Mouse (Mus musculus): ENCODE results near the gene Txndc5.

Gene Txndc5

GRCm38 (mm10) chr13:38529576-38529975, 952 bp upstream of the Txndc5 start:
- ChIA-PET CTCF (no interaction called here), POLR2A (interaction anchor here in 2 of 4 experiments (1.2 to 3.6 kb wide), 4 partner anchors 16 to 545 kb away, joined by 3 to 24 read pairs (median 4); no protein-coding TSS in a partner anchor)

GRCm38 (mm10) chr13:38527797-38528650, 600 bp downstream of the Txndc5 start:
- CTCF ChIA-PET, result interaction anchor here in 3 of 4 experiments (0.5 to 1.2 kb wide), 3 partner anchors 15 to 21 kb away, joined by 3 read pairs; no protein-coding TSS in a partner anchor
- POLR2A ChIA-PET, result interaction anchor here in 3 of 4 experiments (0.7 to 3.6 kb wide), 23 partner anchors 10 to 305 kb away, joined by 3 to 24 read pairs (median 4); partner anchors contain the start of gene Eef1e1 (in 1 of the 3)

DNA sequence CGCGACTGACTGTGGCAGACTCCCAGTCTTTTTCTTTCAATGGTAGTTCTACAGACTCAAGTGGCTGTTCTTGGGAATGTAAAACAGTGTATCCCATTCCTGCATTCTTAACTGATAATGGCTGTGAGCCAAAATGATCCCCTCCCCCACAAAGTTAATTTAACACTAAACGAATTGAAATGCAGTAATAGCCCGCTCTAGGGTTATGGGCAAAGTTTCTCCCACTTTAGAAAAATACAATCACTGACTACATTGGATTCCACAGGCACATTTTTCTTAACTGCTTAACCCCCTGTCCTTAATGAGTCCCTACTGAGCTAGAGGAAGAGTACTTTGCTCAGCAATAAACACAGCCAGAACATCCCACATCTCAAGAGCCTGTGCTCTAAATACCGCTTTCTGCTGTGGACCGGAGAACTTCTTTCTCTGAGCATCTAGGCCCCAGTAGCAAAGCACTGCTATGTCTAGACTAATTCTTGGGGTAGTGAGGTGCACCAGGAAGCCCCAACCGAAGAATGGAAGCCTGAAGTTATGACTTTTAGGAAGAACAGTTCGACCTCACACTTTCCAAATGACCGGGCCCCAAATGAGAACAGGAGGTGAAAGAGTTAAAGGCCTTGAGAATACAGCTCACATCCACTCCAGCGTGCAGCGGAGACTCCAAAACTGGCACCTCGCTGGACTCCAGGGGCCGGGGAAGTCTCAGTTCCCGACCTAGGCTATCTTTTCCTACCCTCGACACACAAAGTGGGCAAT, 1.4 kb downstream of the Txndc5 start:
- ChIA-PET CTCF (interaction anchor here in 2 of 4 experiments (0.5 to 1.2 kb wide), 2 partner anchors 19 to 22 kb away, joined by 3 read pairs; no protein-coding TSS in a partner anchor), POLR2A (interaction anchor here in 3 of 4 experiments (0.7 to 3.6 kb wide), 20 partner anchors 9 to 306 kb away, joined by 3 to 24 read pairs (median 4); partner anchors contain the start of gene Eef1e1 (in 1 of the 3))

DNA sequence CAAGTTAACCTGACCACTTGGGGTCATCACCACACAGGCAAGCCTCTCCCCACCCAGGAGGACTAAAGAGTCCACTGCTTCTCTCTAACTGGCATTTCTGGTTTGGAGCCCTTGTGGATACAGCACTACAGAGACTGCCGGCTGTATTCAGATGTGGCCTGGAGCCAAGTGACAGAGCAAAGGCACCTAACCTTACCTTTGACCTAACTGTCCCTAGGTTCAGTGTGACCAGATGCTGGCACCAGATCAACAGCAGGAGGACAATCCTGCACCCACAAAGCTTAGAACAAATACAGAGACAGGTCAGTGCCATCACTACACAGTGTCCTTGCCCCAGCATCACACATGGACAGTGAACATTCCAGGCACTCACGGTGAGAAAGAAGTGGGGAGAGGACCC, 2.5 kb downstream of the Txndc5 start:
- ChIA-PET POLR2A (interaction anchor here in 1 of 4 experiments (1.7 to 3.9 kb wide), 2 partner anchors 9 to 12 kb away, joined by 6 to 21 read pairs; no protein-coding TSS in a partner anchor), CTCF (no interaction called here)

GRCm38 (mm10) chr13:38525261-38525660, 3.4 kb downstream of the Txndc5 start:
- ChIA-PET POLR2A (interaction anchor here in 3 of 4 experiments (0.6 to 3.9 kb wide), 5 partner anchors 8 to 280 kb away, joined by 3 to 21 read pairs (median 7); no protein-coding TSS in a partner anchor), CTCF (no interaction called here)

- POLR2A ChIA-PET, result interaction anchor here in 3 of 4 experiments (0.7 to 3.9 kb wide), 4 partner anchors 9 to 23 kb away, joined by 3 to 21 read pairs (median 4); no protein-coding TSS in a partner anchor
- CTCF ChIA-PET, result no interaction called here
Measured at GRCm38 (mm10) chr13:38523231-38523630, 5.4 kb downstream of the Txndc5 start.

DNA sequence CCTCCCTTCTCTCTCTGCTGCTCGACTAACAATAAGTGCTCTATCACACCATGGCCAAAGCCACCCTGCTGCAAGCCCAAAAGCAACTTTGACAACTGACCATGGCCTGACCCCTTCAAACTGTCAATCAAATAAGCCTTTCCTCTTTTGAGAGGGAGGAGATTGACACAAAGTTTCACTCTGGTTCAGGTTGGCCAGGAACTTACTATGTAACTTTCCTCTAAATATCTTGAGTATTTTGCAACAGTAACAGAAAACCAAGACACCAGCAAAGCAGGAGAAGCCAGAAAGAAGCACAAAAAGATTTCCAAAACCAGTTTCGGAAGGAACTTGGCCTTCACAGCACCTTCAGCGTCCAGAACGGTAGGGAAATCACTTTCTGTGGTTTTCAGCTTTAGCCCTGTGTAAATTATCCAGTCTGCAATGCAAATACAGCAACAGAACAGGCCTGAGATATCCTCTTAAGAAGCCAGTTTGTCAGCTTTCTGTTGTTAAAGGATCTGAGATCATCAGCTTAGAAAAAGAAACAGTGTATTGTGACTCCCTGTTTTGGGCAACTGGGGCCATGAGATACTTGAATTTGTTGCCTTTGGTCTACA, 6.5 kb downstream of the Txndc5 start:
- ChIA-PET CTCF (no interaction called here), POLR2A (interaction anchor here in 2 of 4 experiments (2.0 to 3.9 kb wide), 2 partner anchors 8 to 9 kb away, joined by 6 to 21 read pairs; no protein-coding TSS in a partner anchor)

GRCm38 (mm10) chr13:38520299-38520698, 8.3 kb downstream of the Txndc5 start:
- CTCF ChIA-PET, result no interaction called here
- POLR2A ChIA-PET, result interaction anchor here in 1 of 4 experiments (0.6 kb wide), 1 partner anchor 9 kb away, joined by 3 read pairs; no protein-coding TSS in a partner anchor

DNA sequence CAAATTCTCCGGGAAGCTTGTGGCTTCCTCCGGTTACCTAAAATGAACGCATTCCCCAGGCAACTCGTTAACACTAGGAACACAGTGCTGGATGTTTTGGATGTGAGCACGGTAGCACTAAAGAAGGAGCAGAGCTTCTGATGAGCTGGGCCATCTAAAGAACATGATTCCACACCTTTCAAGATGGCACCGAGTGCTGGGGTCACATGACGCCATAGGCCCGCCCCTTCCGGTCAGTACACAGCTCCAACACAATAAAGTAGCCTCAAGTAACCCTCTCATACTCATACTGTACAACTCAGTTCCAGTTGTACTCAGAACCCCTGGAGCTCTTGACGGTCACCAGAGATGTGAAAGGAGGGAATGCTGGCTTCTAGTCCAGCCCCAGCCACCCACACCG, 12.0 kb downstream of the Txndc5 start:
- CTCF ChIA-PET, result interaction anchor here in 1 of 4 experiments (0.6 kb wide), 1 partner anchor 9 kb away, joined by 5 read pairs; no protein-coding TSS in a partner anchor
- POLR2A ChIA-PET, result interaction anchor here in 3 of 4 experiments (0.7 to 2.9 kb wide), 8 partner anchors 10 to 792 kb away, joined by 3 to 17 read pairs (median 6); partner anchors contain the start of gene Txndc5 (in 3 of the 3)

DNA sequence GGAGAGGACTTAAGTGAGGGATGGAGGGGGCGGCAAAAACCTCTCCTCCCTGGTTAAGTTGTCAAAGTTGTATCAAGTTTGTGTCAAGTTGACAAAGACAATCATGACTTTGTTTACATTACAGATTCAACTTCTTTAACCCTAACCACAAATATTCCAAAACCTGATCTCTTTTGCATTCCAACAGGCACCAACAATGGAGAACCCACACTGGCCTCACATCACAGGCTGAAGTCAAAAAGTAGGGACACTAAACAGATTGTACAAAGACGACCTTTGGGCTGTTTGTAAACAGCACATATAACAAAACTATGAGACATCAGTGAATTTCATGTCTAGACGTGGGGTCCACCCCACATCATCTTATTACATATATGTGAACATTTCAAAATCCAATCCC, 12.8 kb downstream of the Txndc5 start:
- POLR2A ChIA-PET, result interaction anchor here in 3 of 4 experiments (0.7 to 4.2 kb wide), 7 partner anchors 9 to 28 kb away, joined by 3 to 24 read pairs (median 8); partner anchors contain the start of gene Txndc5 (in 3 of the 3)
- CTCF ChIA-PET, result no interaction called here

GRCm38 (mm10) chr13:38515431-38515830, 13.2 kb downstream of the Txndc5 start:
- ChIA-PET CTCF (no interaction called here), POLR2A (interaction anchor here in 3 of 4 experiments (0.7 to 4.2 kb wide), 8 partner anchors 9 to 27 kb away, joined by 3 to 24 read pairs (median 8); partner anchors contain the start of gene Txndc5 (in 2 of the 3))

- ChIA-PET POLR2A (interaction anchor here in 3 of 4 experiments (1.1 to 4.2 kb wide), 8 partner anchors 10 to 145 kb away, joined by 3 to 24 read pairs (median 8); partner anchors contain the start of genes Txndc5 (in 2 of the 3) and Eef1e1 (in 1 of the 3)), CTCF (interaction anchor here in 2 of 4 experiments (0.5 to 1.7 kb wide), 3 partner anchors 10 to 34 kb away, joined by 3 to 4 read pairs (median 3); partner anchors contain the start of gene Txndc5 (in 1 of the 2))
Measured at GRCm38 (mm10) chr13:38513921-38514320, 14.7 kb downstream of the Txndc5 start.

DNA sequence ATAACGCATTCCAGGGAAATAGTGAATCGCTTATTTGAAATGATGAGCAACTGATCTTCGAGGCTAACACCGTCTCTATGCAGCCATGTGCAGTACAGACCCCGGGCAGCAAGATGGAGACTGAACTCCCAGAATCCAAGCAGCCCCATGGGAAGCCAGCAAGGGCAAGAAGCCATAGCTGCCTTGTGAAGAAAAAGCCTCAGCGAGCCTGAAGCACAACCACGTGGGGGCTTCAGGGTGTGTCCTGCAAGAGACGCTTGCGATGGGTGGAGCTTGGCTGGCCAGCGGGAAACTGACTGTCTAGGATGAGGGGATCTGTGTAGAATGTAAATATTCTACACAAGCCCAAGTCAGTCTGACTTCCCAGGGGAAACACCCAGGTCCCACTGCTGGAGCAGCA, 16.6 kb downstream of the Txndc5 start:
- CTCF ChIA-PET, result interaction anchor here in 1 of 4 experiments (1.7 kb wide), 1 partner anchor 9 kb away, joined by 3 read pairs; no protein-coding TSS in a partner anchor
- POLR2A ChIA-PET, result interaction anchor here in 2 of 4 experiments (0.9 to 4.2 kb wide), 7 partner anchors 9 to 110 kb away, joined by 3 to 24 read pairs (median 4); partner anchors contain the start of gene Txndc5 (in 1 of the 2)

DNA sequence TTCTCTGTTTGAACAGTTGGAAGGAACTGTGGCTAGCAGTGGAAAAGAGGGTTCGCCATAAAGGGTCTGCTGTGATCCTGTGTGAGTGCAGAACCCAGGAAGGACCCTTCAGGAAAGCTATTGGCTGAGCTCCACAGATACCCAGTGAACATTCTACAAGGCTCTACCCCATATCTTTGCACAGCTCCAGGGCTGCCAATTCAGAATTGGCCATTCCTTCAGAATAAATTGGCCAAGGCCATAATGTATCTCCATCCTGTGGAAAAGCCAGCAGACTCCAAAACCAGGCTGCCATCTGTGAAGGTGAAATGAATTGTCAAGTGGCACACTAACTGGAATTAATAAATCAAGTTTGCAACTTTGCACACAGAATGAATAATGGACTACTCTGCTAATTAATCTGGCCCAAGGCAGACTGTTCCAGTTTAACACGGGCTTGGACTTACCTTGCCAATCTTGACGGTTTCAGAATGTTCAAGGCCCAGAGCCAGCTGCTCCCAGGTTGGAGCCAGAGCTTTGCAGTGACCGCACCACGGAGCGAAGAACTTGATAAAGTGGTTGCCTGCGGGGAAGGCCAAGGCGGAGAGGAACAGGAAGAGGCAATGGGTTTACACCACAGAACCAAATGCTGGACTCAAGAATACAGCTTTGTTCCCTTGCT, 18.8 kb downstream of the Txndc5 start:
- ChIA-PET CTCF (no interaction called here), POLR2A (no interaction called here)

DNA sequence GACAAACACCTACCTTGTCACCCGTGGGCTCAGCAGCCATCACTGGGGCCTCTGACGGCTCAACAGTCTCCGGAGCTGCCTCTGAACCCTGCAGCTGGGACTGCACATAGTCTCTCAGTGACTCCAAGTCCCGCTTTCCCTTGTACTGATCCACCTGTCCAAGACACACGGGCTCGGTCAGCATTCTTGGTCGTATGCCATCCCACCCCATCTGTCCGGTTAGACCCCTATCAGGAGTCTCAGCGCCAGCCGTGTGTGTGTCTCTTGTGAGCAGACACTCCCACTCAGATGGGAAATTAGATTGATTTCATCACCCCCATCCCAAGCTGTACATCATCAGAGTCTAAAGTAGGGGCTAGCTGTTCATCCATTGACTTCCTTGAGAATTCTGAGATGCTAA, 21.7 kb downstream of the Txndc5 start:
- ChIA-PET POLR2A (interaction anchor here in 1 of 4 experiments (0.6 kb wide), 1 partner anchor 16 kb away, joined by 3 read pairs; no protein-coding TSS in a partner anchor), CTCF (no interaction called here)

- ChIA-PET POLR2A (interaction anchor here in 1 of 4 experiments (1.2 kb wide), 1 partner anchor 10 kb away, joined by 3 read pairs; no protein-coding TSS in a partner anchor), CTCF (interaction anchor here in 3 of 4 experiments (0.5 to 0.6 kb wide), 4 partner anchors 8 to 1124 kb away, joined by 3 to 5 read pairs (median 4); no protein-coding TSS in a partner anchor)
Measured at GRCm38 (mm10) chr13:38506320-38506719, 22.3 kb downstream of the Txndc5 start.
